Mouse (Mus musculus) stomach, embryonic 16.5 days (tissue): ENCODE results near the gene Stx1b. TPM values are rescaled to one million over a fixed set of nuclear protein-coding genes. Genes with fewer than 3 reads are reported as not detected.

Source experiments
- ATAC-seq: fragments of 200-750 bp; cut with Nextera tagmentation; 2 replicates; pipeline ENCODE4 v1.8.0; 2017; ENCODE audit warnings: moderate number of reproducible peaks, moderate TSS enrichment; ENCODE audit not compliant: insufficient read depth, low FRiP score
- H3K27ac ChIP-seq: fragments of 300-500 bp; sonication (generic); 2 replicates; pipeline ENCODE4 v1.5.1; 2014; ENCODE audit warnings: low read length
- H3K27me3 ChIP-seq: fragments of 300-500 bp; sonication (generic); 2 replicates; pipeline ENCODE4 v1.6.1; 2014; ENCODE audit warnings: low read length, control low read depth, mixed read lengths; ENCODE audit not compliant: control insufficient read depth, insufficient read depth
- H3K36me3 ChIP-seq: fragments of 300-500 bp; sonication (generic); 2 replicates; pipeline ENCODE4 v1.6.1; 2014; ENCODE audit warnings: low read length; ENCODE audit not compliant: control insufficient read depth, insufficient read depth
- H3K4me1 ChIP-seq: fragments of 300-500 bp; sonication (generic); 2 replicates; pipeline ENCODE4 v1.6.1; 2014; ENCODE audit warnings: low read length, control low read depth, mixed read lengths; ENCODE audit not compliant: control insufficient read depth, insufficient read depth
- H3K4me2 ChIP-seq: fragments of 300-500 bp; sonication (generic); 2 replicates; pipeline ENCODE4 v1.6.1; 2014; ENCODE audit warnings: low read depth, low read length, mixed read lengths
- H3K4me3 ChIP-seq: fragments of 300-500 bp; sonication (generic); replicated peaks from 2 replicates; pipeline ENCODE4 v1.5.1; 2014; ENCODE audit warnings: mild to moderate bottlenecking, low read length
- H3K9ac ChIP-seq: fragments of 300-500 bp; sonication (generic); 2 replicates; pipeline ENCODE4 v1.6.1; 2014; ENCODE audit warnings: low read length
- H3K9me3 ChIP-seq: fragments of 300-500 bp; sonication (generic); replicated peaks from 2 replicates; pipeline ENCODE4 v1.6.1; 2016; ENCODE audit warnings: low read length, control low read depth; ENCODE audit not compliant: control insufficient read depth
- WGBS: fragments of 180-500 bp; shearing (Covaris S2); extraction: QIAGEN DNeasy Blood & Tissue Kit; methylation state at CpG from one replicate; pipeline ENCODE4 v1.1.7; 2014; 5-methylcytosine and 5-hydroxymethylcytosine counted together
- polyA plus RNA-seq: library from polyadenylated mRNA; unstranded; fragments of >200 nt; fragmentation: Nextera tagmentation; extraction: Ambion mirVana; gene quantifications from 2 replicates; pipeline ENCODE4 v1.2.1, GENCODE M21; 2015

Gene Stx1b
- polyA plus RNA-seq, 1 experiment from 2014 or later: 3.6 TPM

GRCm38 (mm10) chr7:127768346-127768996, 55.9 kb downstream of the Stx1b start:
- no peak overlapping the region; the same call in 1 of the 2 replicates for H3K4me2 ChIP-seq
- peaks cover 11% of the 10 kb centered on the region for H3K4me1 ChIP-seq
- ATAC-seq: no peak; the same call in 1 of the 2 replicates
- no peaks in the 10 kb centered on the region for H3K27me3 ChIP-seq
- H3K9me3 ChIP-seq: no peaks in the 10 kb centered on the region
- H3K27ac ChIP-seq: peak overlapping the region; percentile 67; the same call in 1 of the 2 replicates
- no peak overlapping the region for H3K4me3 ChIP-seq
- WGBS: 53% methylated on average over 13 of the region's 13 CpGs
- H3K36me3 ChIP-seq: peaks cover 9% of the 10 kb centered on the region; the same call in 1 of the 2 replicates
- no peak overlapping the region for H3K9ac ChIP-seq

- Histone ChIP-seq H3K27me3 (no peaks in the 10 kb centered on the region), H3K9ac (no peak overlapping the region), H3K4me1 (peaks cover 11% of the 10 kb centered on the region), H3K4me3 (no peak overlapping the region), H3K9me3 (no peaks in the 10 kb centered on the region), H3K36me3 (peaks cover 12% of the 10 kb centered on the region; the same call in 1 of the 2 replicates), H3K27ac (no peak overlapping the region), H3K4me2 (no peak overlapping the region)
- WGBS: 93% methylated on average over 19 of the region's 19 CpGs
- no peak for ATAC-seq
Measured at GRCm38 (mm10) chr7:127767671-127768345, 56.5 kb downstream of the Stx1b start.

GRCm38 (mm10) chr7:127766851-127767609, 57.3 kb downstream of the Stx1b start:
- Histone ChIP-seq H3K27me3 (no peaks in the 10 kb centered on the region), H3K9ac (no peak overlapping the region), H3K27ac (no peak overlapping the region), H3K36me3 (peaks cover 16% of the 10 kb centered on the region; the same call in 1 of the 2 replicates), H3K4me3 (no peak overlapping the region), H3K4me2 (no peak overlapping the region), H3K4me1 (peaks cover 11% of the 10 kb centered on the region), H3K9me3 (no peaks in the 10 kb centered on the region)
- no peak for ATAC-seq
- 75% methylated on average over 17 of the region's 17 CpGs for WGBS

- no peak for ATAC-seq
- peaks cover 16% of the 10 kb centered on the region; the same call in 1 of the 2 replicates for H3K36me3 ChIP-seq
- H3K9ac ChIP-seq: no peak overlapping the region
- H3K27me3 ChIP-seq: no peaks in the 10 kb centered on the region
- WGBS: 74% methylated on average over 2 of the region's 2 CpGs
- H3K9me3 ChIP-seq: no peaks in the 10 kb centered on the region
- peaks cover 7% of the 10 kb centered on the region for H3K4me1 ChIP-seq
- H3K27ac ChIP-seq: no peak overlapping the region
- H3K4me3 ChIP-seq: no peak overlapping the region
- no peak overlapping the region for H3K4me2 ChIP-seq
Measured at GRCm38 (mm10) chr7:127765756-127766155, 58.6 kb downstream of the Stx1b start.

GRCm38 (mm10) chr7:127763642-127764041, 60.7 kb downstream of the Stx1b start:
- 0 out of 2 replicates have a peak, but pooled peaks cover 4% of the 10 kb centered on the region for H3K4me1 ChIP-seq
- H3K9me3 ChIP-seq: no peaks in the 10 kb centered on the region
- H3K9ac ChIP-seq: no peak overlapping the region
- 92% methylated on average over 4 of the region's 4 CpGs for WGBS
- H3K27ac ChIP-seq: no peak overlapping the region
- no peak for ATAC-seq
- no peaks in the 10 kb centered on the region for H3K27me3 ChIP-seq
- H3K36me3 ChIP-seq: peaks cover 16% of the 10 kb centered on the region; the same call in 1 of the 2 replicates
- H3K4me2 ChIP-seq: no peak overlapping the region
- no peak overlapping the region for H3K4me3 ChIP-seq

- Histone ChIP-seq H3K4me2 (no peak overlapping the region), H3K27me3 (no peaks in the 10 kb centered on the region), H3K9me3 (no peaks in the 10 kb centered on the region), H3K9ac (peak overlapping the region; percentile 5; the same call in 1 of the 2 replicates), H3K4me3 (no peak overlapping the region), H3K27ac (no peak overlapping the region), H3K36me3 (peaks cover 16% of the 10 kb centered on the region; the same call in 1 of the 2 replicates), H3K4me1 (peaks cover 4% of the 10 kb centered on the region; the same call in 1 of the 2 replicates)
- peak; percentile 71; the same call in 1 of the 2 replicates for ATAC-seq
- WGBS: 29% methylated on average over 7 of the region's 7 CpGs
Measured at GRCm38 (mm10) chr7:127761026-127761425, 63.3 kb downstream of the Stx1b start.

GRCm38 (mm10) chr7:127760478-127760877, 63.9 kb downstream of the Stx1b start:
- Histone ChIP-seq H3K4me1 (peaks cover 4% of the 10 kb centered on the region; the same call in 1 of the 2 replicates), H3K4me3 (no peak overlapping the region), H3K9ac (peak overlapping the region; percentile 5; the same call in 1 of the 2 replicates), H3K27ac (no peak overlapping the region), H3K4me2 (no peak overlapping the region), H3K36me3 (peaks cover 13% of the 10 kb centered on the region; the same call in 1 of the 2 replicates), H3K9me3 (no peaks in the 10 kb centered on the region), H3K27me3 (no peaks in the 10 kb centered on the region)
- WGBS: 70% methylated on average over 3 of the region's 3 CpGs
- ATAC-seq: peak; percentile 37; the same call in 1 of the 2 replicates

GRCm38 (mm10) chr7:127759716-127760115, 64.6 kb downstream of the Stx1b start:
- peaks cover 4% of the 10 kb centered on the region; the same call in 1 of the 2 replicates for H3K4me1 ChIP-seq
- no peak overlapping the region for H3K4me2 ChIP-seq
- 51% methylated on average over 6 of the region's 6 CpGs for WGBS
- H3K36me3 ChIP-seq: peaks cover 13% of the 10 kb centered on the region; the same call in 1 of the 2 replicates
- no peaks in the 10 kb centered on the region for H3K9me3 ChIP-seq
- 0 out of 2 replicates have a peak overlapping the region, but pooled peaks have one; percentile 9 for H3K27ac ChIP-seq
- no peak overlapping the region for H3K4me3 ChIP-seq
- no peak for ATAC-seq
- H3K27me3 ChIP-seq: no peaks in the 10 kb centered on the region
- no peak overlapping the region for H3K9ac ChIP-seq
